Mouse (Mus musculus) forebrain, embryonic 10.5 days (tissue): ENCODE results near the gene Setd6. TPM values are rescaled to one million over a fixed set of nuclear protein-coding genes. Genes with fewer than 3 reads are reported as not detected.
A peak's percentile ranks its signal among the peaks of the same experiment; 100 is the strongest.

Source experiments
- DNase-seq: peaks from one replicate; pipeline ENCODE4 v3.0.0-alpha.2; 2017; ENCODE audit warnings: low spot score; ENCODE audit errors: extremely low spot score
- H3K27ac ChIP-seq: fragments of 300-500 bp; sonication (generic); 2 replicates; pipeline ENCODE4 v1.5.1; 2016; ENCODE audit warnings: mild to moderate bottlenecking
- H3K27me3 ChIP-seq: fragments of 300-500 bp; sonication (generic); 2 replicates; pipeline ENCODE4 v1.6.1; 2016; ENCODE audit warnings: mild to moderate bottlenecking; ENCODE audit not compliant: poor library complexity, severe bottlenecking
- H3K36me3 ChIP-seq: fragments of 300-500 bp; sonication (generic); replicated peaks from 2 replicates; pipeline ENCODE4 v1.6.1; 2016; ENCODE audit warnings: mild to moderate bottlenecking, moderate library complexity
- H3K4me1 ChIP-seq: fragments of 300-500 bp; sonication (generic); 2 replicates; pipeline ENCODE4 v1.6.1; 2016
- H3K4me3 ChIP-seq: fragments of 300-500 bp; sonication (generic); 2 replicates; pipeline ENCODE4 v1.5.1; 2016; ENCODE audit warnings: mild to moderate bottlenecking, moderate library complexity
- H3K9me3 ChIP-seq: fragments of 300-500 bp; sonication (generic); 2 replicates; pipeline ENCODE4 v1.6.1; 2016; ENCODE audit warnings: mild to moderate bottlenecking, moderate library complexity
- WGBS: fragments of 180-500 bp; shearing (Covaris S2); methylation state at CpG from one replicate; pipeline ENCODE4 v1.1.7; 2016; 5-methylcytosine and 5-hydroxymethylcytosine counted together
- polyA plus RNA-seq: library from polyadenylated mRNA; unstranded; fragments of >200 nt; fragmentation: Nextera tagmentation; extraction: Ambion mirVana; gene quantifications from 2 replicates; pipeline ENCODE4 v1.2.1, GENCODE M21; 2016

The Setd6 gene
- 29.5 and 31.0 TPM in 2 replicates for polyA plus RNA-seq

GRCm38 (mm10) chr8:95715676-95716531 lies at the start of gene Setd6:
Setd6 (plus strand) TSS chr8:95715881.
- H3K4me3 ChIP-seq: peak within 1 kb of the TSS; percentile 91
- peaks cover 42% of the 10 kb centered on the region for H3K36me3 ChIP-seq
- peaks cover 24% of the 10 kb centered on the region for H3K4me1 ChIP-seq
- no peaks in the 10 kb centered on the region for H3K9me3 ChIP-seq
- no peaks in the 10 kb centered on the region for H3K27me3 ChIP-seq
- peak within 1 kb of the TSS; percentile 94 for H3K27ac ChIP-seq
- WGBS: under 1% methylated on average over 79 of the region's 79 CpGs
- DNase-seq: peak; percentile 90

- H3K27me3 ChIP-seq: peaks cover 8% of the 10 kb centered on the region
- peaks cover 5% of the 10 kb centered on the region; the same call in 1 of the 2 replicates for H3K4me1 ChIP-seq
- peaks cover 5% of the 10 kb centered on the region; the same call in 1 of the 2 replicates for H3K9me3 ChIP-seq
- no peak overlapping the region for H3K4me3 ChIP-seq
- DNase-seq: no peak
- H3K36me3 ChIP-seq: no peaks in the 10 kb centered on the region
- no peak overlapping the region for H3K27ac ChIP-seq
- 59% methylated on average over 8 of the region's 8 CpGs for WGBS
Observed at GRCm38 (mm10) chr8:95668163-95668958, 47.3 kb upstream of the Setd6 start.

GRCm38 (mm10) chr8:95669967-95670366 lies 45.7 kb upstream of the Setd6 start:
- no peak overlapping the region for H3K27ac ChIP-seq
- no peaks in the 10 kb centered on the region for H3K36me3 ChIP-seq
- no peak overlapping the region for H3K4me3 ChIP-seq
- peaks cover 24% of the 10 kb centered on the region for H3K27me3 ChIP-seq
- DNase-seq: no peak
- peaks cover 5% of the 10 kb centered on the region; the same call in 1 of the 2 replicates for H3K9me3 ChIP-seq
- peaks cover 10% of the 10 kb centered on the region for H3K4me1 ChIP-seq
- 86% methylated on average over 2 of the region's 2 CpGs for WGBS

GRCm38 (mm10) chr8:95671861-95672260 lies 43.8 kb upstream of the Setd6 start:
- 87% methylated on average over 6 of the region's 6 CpGs for WGBS
- H3K27me3 ChIP-seq: peaks cover 43% of the 10 kb centered on the region
- no peaks in the 10 kb centered on the region for H3K36me3 ChIP-seq
- H3K4me3 ChIP-seq: no peak overlapping the region
- no peak overlapping the region for H3K27ac ChIP-seq
- peaks cover 13% of the 10 kb centered on the region for H3K4me1 ChIP-seq
- H3K9me3 ChIP-seq: no peaks in the 10 kb centered on the region
- DNase-seq: no peak

- no peak for DNase-seq
- 82% methylated on average over 5 of the region's 5 CpGs for WGBS
- Histone ChIP-seq H3K36me3 (no peaks in the 10 kb centered on the region), H3K9me3 (no peaks in the 10 kb centered on the region), H3K27ac (no peak overlapping the region), H3K27me3 (peaks cover 52% of the 10 kb centered on the region), H3K4me1 (peaks cover 19% of the 10 kb centered on the region), H3K4me3 (no peak overlapping the region)
Observed at GRCm38 (mm10) chr8:95672811-95673210, 42.9 kb upstream of the Setd6 start.

- no peaks in the 10 kb centered on the region for H3K9me3 ChIP-seq
- 47% methylated on average over 9 of the region's 9 CpGs for WGBS
- H3K4me1 ChIP-seq: peaks cover 24% of the 10 kb centered on the region
- H3K36me3 ChIP-seq: no peaks in the 10 kb centered on the region
- H3K27me3 ChIP-seq: peaks cover 90% of the 10 kb centered on the region
- no peak for DNase-seq
- peak within 1 kb of the TSS; percentile 66 for H3K4me3 ChIP-seq
- H3K27ac ChIP-seq: peak within 1 kb of the TSS; percentile 66
Observed at GRCm38 (mm10) chr8:95676631-95677030, 39.0 kb upstream of the Setd6 start, which contains the start of gene Ndrg4. Ndrg4 (plus strand) TSS chr8:95676980.

GRCm38 (mm10) chr8:95677591-95678023 lies 38.1 kb upstream of the Setd6 start:
- DNase-seq: peak; percentile 26
- H3K36me3 ChIP-seq: no peaks in the 10 kb centered on the region
- H3K27me3 ChIP-seq: peaks cover 89% of the 10 kb centered on the region
- no peaks in the 10 kb centered on the region for H3K9me3 ChIP-seq
- H3K4me3 ChIP-seq: peak overlapping the region; percentile 66
- under 1% methylated on average over 31 of the region's 48 CpGs for WGBS
- H3K27ac ChIP-seq: peak overlapping the region; percentile 66
- peaks cover 24% of the 10 kb centered on the region for H3K4me1 ChIP-seq

- no peaks in the 10 kb centered on the region for H3K36me3 ChIP-seq
- H3K4me3 ChIP-seq: peak overlapping the region; percentile 66
- peaks cover 86% of the 10 kb centered on the region for H3K27me3 ChIP-seq
- no peaks in the 10 kb centered on the region for H3K9me3 ChIP-seq
- 0% methylated on average over 64 of the region's 70 CpGs for WGBS
- peak overlapping the region; percentile 66 for H3K27ac ChIP-seq
- H3K4me1 ChIP-seq: peaks cover 24% of the 10 kb centered on the region
- DNase-seq: peak; percentile 35
Observed at GRCm38 (mm10) chr8:95678024-95678611, 37.6 kb upstream of the Setd6 start.

- no peaks in the 10 kb centered on the region for H3K36me3 ChIP-seq
- no peak overlapping the region for H3K27ac ChIP-seq
- 84% methylated on average over 10 of the region's 10 CpGs for WGBS
- no peaks in the 10 kb centered on the region for H3K9me3 ChIP-seq
- H3K4me1 ChIP-seq: peaks cover 5% of the 10 kb centered on the region; the same call in 1 of the 2 replicates
- peaks cover 5% of the 10 kb centered on the region for H3K27me3 ChIP-seq
- H3K4me3 ChIP-seq: no peak overlapping the region
- no peak for DNase-seq
Observed at GRCm38 (mm10) chr8:95688073-95688672, 27.5 kb upstream of the Setd6 start.

GRCm38 (mm10) chr8:95690929-95691541 lies 24.6 kb upstream of the Setd6 start:
- Histone ChIP-seq H3K4me1 (peaks cover 20% of the 10 kb centered on the region), H3K9me3 (no peaks in the 10 kb centered on the region), H3K27me3 (peaks cover 31% of the 10 kb centered on the region), H3K27ac (no peak overlapping the region), H3K36me3 (no peaks in the 10 kb centered on the region), H3K4me3 (no peak overlapping the region)
- WGBS: 86% methylated on average over 13 of the region's 13 CpGs
- DNase-seq: no peak

GRCm38 (mm10) chr8:95694631-95695030 lies 21.1 kb upstream of the Setd6 start:
- DNase-seq: no peak
- Histone ChIP-seq H3K27ac (peak overlapping the region; percentile 30; the same call in 1 of the 2 replicates), H3K4me3 (no peak overlapping the region), H3K4me1 (peaks cover 29% of the 10 kb centered on the region), H3K9me3 (no peaks in the 10 kb centered on the region), H3K27me3 (peaks cover 56% of the 10 kb centered on the region), H3K36me3 (no peaks in the 10 kb centered on the region)
- 16% methylated on average over 6 of the region's 6 CpGs for WGBS

GRCm38 (mm10) chr8:95696661-95697060 lies 19.0 kb upstream of the Setd6 start:
- no peak overlapping the region; the same call in 1 of the 2 replicates for H3K4me3 ChIP-seq

More at GRCm38 (mm10) chr8:95696661-95697060, 19.0 kb upstream of the Setd6 start:
- H3K4me1 ChIP-seq: peaks cover 41% of the 10 kb centered on the region
- no peaks in the 10 kb centered on the region for H3K36me3 ChIP-seq
- no peaks in the 10 kb centered on the region for H3K9me3 ChIP-seq
- 69% methylated on average over 8 of the region's 8 CpGs for WGBS
- no peak for DNase-seq
- H3K27ac ChIP-seq: no peak overlapping the region
- H3K27me3 ChIP-seq: peaks cover 56% of the 10 kb centered on the region
